Mouse (Mus musculus) MEL (cell line): ENCODE data around the gene Plekhh3. TPM values are rescaled to one million over a fixed set of nuclear protein-coding genes. Genes with fewer than 3 reads are reported as not detected.

Experiments used
- DNase-seq: peaks from one replicate; pipeline ENCODE4 v3.0.0; 2011; ENCODE audit warnings: low read depth, low spot score
- H3K27ac ChIP-seq: 2 replicates; pipeline ENCODE4 v1.5.1; 2012; ENCODE audit warnings: low read depth, mild to moderate bottlenecking, control low read depth, low read length, moderate library complexity; ENCODE audit not compliant: control insufficient read depth
- H3K27me3 ChIP-seq, 2 experiments: fragments of 150-350 bp in 1 of 2; sonication (generic) in 1 of 2; 2 replicates each; pipeline ENCODE4 v1.6.1; 2012; ENCODE audit warnings: low read length in 2 of 2, mild to moderate bottlenecking in 2 of 2, improper control_type of control experiment in 1 of 2, moderate library complexity in 1 of 2; ENCODE audit not compliant: insufficient read depth in 2 of 2, control insufficient read depth in 1 of 2
- H3K36me3 ChIP-seq, 2 experiments: 2 replicates each; pipeline ENCODE4 v1.6.1; 2012 to 2014; ENCODE audit warnings: low read length in 2 of 2, improper control_type of control experiment in 1 of 2, inconsistent platforms in 1 of 2, mild to moderate bottlenecking in 1 of 2; ENCODE audit not compliant: insufficient read depth in 2 of 2, control insufficient read depth in 1 of 2
- H3K4me1 ChIP-seq, 2 experiments: fragments of 150-350 bp in 1 of 2; sonication (generic) in 1 of 2; 2 replicates each; pipeline ENCODE4 v1.6.1; 2012; ENCODE audit warnings: low read length in 2 of 2, improper control_type of control experiment in 1 of 2, mild to moderate bottlenecking in 1 of 2; ENCODE audit not compliant: insufficient read depth in 2 of 2, control insufficient read depth in 1 of 2
- H3K4me3 ChIP-seq, 2 experiments: fragments of 150-350 bp in 1 of 2; sonication (generic) in 1 of 2; 2 replicates each; pipeline ENCODE4 v1.5.1; 2012; ENCODE audit warnings: low read depth in 2 of 2, low read length in 2 of 2, mild to moderate bottlenecking in 2 of 2, moderate library complexity in 2 of 2, control low read depth in 1 of 2, improper control_type of control experiment in 1 of 2; ENCODE audit not compliant: control insufficient read depth in 1 of 2, insufficient read depth in 1 of 2
- H3K79me2 ChIP-seq: 2 replicates; pipeline ENCODE4 v1.6.1; 2012; ENCODE audit warnings: mild to moderate bottlenecking, low read length, moderate library complexity; ENCODE audit not compliant: control insufficient read depth, poor library complexity, insufficient read depth
- H3K9ac ChIP-seq: 2 replicates; pipeline ENCODE4 v1.6.1; 2012; ENCODE audit warnings: low read depth, mild to moderate bottlenecking, control low read depth, low read length, moderate library complexity; ENCODE audit not compliant: control insufficient read depth, poor library complexity, severe bottlenecking
- H3K9me3 ChIP-seq: fragments of 150-350 bp; sonication (generic); replicated peaks from 2 replicates; pipeline ENCODE4 v1.6.1; 2012; ENCODE audit warnings: mild to moderate bottlenecking, low read length, improper control_type of control experiment, moderate library complexity; ENCODE audit not compliant: insufficient read depth
- CTCF ChIP-seq, 3 experiments: IDR thresholded peaks in 2 of 3; conservative IDR thresholded peaks in 1 of 3; 2 replicates each; pipeline ENCODE4 v1.5.1; 2011 to 2012; ENCODE audit warnings: low read length in 3 of 3, low read depth in 2 of 3, mild to moderate bottlenecking in 2 of 3, improper control_type of control experiment in 1 of 3, inconsistent platforms in 1 of 3, mixed read lengths in 1 of 3, moderate library complexity in 1 of 3; ENCODE audit not compliant: control insufficient read depth in 1 of 3, insufficient read depth in 1 of 3, poor library complexity in 1 of 3, severe bottlenecking in 1 of 3
- E2F4 ChIP-seq: IDR thresholded peaks from 2 replicates; pipeline ENCODE4 v1.6.1; 2011; ENCODE audit warnings: low read depth, low read length, improper control_type of control experiment, borderline replicate concordance
- ELF1 ChIP-seq: IDR thresholded peaks from 2 replicates; pipeline ENCODE4 v1.6.1; 2014; ENCODE audit warnings: low read depth, mild to moderate bottlenecking, inconsistent platforms, low read length, improper control_type of control experiment, moderate library complexity
- GATA1 ChIP-seq: IDR thresholded peaks from 2 replicates; pipeline ENCODE4 v1.6.1; 2011; ENCODE audit warnings: low read depth, low read length, improper control_type of control experiment
- HCFC1 ChIP-seq: IDR thresholded peaks from 2 replicates; pipeline ENCODE4 v1.6.1; 2012; ENCODE audit warnings: low read depth, mild to moderate bottlenecking, inconsistent platforms, low read length, improper control_type of control experiment, moderate library complexity
- JUND ChIP-seq: IDR thresholded peaks from 2 replicates; pipeline ENCODE4 v1.6.1; 2011; ENCODE audit warnings: low read depth, mild to moderate bottlenecking, improper control_type of control experiment, low read length
- KAT2A ChIP-seq: conservative IDR thresholded peaks from 2 replicates; pipeline ENCODE4 v1.6.1; 2012; ENCODE audit warnings: low read depth, low read length, improper control_type of control experiment, inconsistent platforms
- MAFK ChIP-seq: IDR thresholded peaks from 2 replicates; pipeline ENCODE4 v1.6.1; 2011; ENCODE audit warnings: low read depth, mild to moderate bottlenecking, low read length, improper control_type of control experiment, borderline replicate concordance
- MYB ChIP-seq: IDR thresholded peaks from 2 replicates; pipeline ENCODE4 v1.6.1; 2011; ENCODE audit warnings: mild to moderate bottlenecking, low read depth, low read length, improper control_type of control experiment
- MYC ChIP-seq: IDR thresholded peaks from 2 replicates; pipeline ENCODE4 v1.6.1; 2011; ENCODE audit warnings: low read depth, mild to moderate bottlenecking, low read length, improper control_type of control experiment, moderate library complexity
- NELFE ChIP-seq: IDR thresholded peaks from 2 replicates; pipeline ENCODE4 v1.6.1; 2011; ENCODE audit warnings: low read depth, low read length, improper control_type of control experiment
- NRF1 ChIP-seq: IDR thresholded peaks from 2 replicates; pipeline ENCODE4 v1.6.1; 2014; ENCODE audit warnings: low read depth, mild to moderate bottlenecking, inconsistent platforms, low read length, improper control_type of control experiment, moderate library complexity; ENCODE audit not compliant: poor library complexity, insufficient read depth, severe bottlenecking
- POLR2A ChIP-seq, 2 experiments: IDR thresholded peaks; 2 replicates each; pipeline ENCODE4 v1.6.1; 2011 to 2012; ENCODE audit warnings: low read length in 2 of 2, mild to moderate bottlenecking in 2 of 2, control low read depth in 1 of 2, improper control_type of control experiment in 1 of 2, low read depth in 1 of 2, moderate library complexity in 1 of 2; ENCODE audit not compliant: control insufficient read depth in 1 of 2, insufficient read depth in 1 of 2, poor library complexity in 1 of 2
- POLR2AphosphoS2 ChIP-seq: IDR thresholded peaks from 2 replicates; pipeline ENCODE4 v1.6.1; 2011; ENCODE audit warnings: low read length, improper control_type of control experiment
- POLR2AphosphoS5 ChIP-seq: IDR thresholded peaks from 2 replicates; pipeline ENCODE4 v1.6.1; 2012; ENCODE audit warnings: low read depth, borderline replicate concordance, mild to moderate bottlenecking, inconsistent platforms, low read length, moderate library complexity, mixed read lengths
- RAD21 ChIP-seq: IDR thresholded peaks from 2 replicates; pipeline ENCODE4 v1.6.1; 2011; ENCODE audit warnings: mild to moderate bottlenecking, low read depth, low read length, improper control_type of control experiment
- SIN3A ChIP-seq: IDR thresholded peaks from 2 replicates; pipeline ENCODE4 v1.6.1; 2012; ENCODE audit warnings: low read length, improper control_type of control experiment, inconsistent platforms
- SMC3 ChIP-seq: IDR thresholded peaks from 2 replicates; pipeline ENCODE4 v1.6.1; 2011; ENCODE audit warnings: low read depth, low read length, improper control_type of control experiment
- TCF12 ChIP-seq: IDR thresholded peaks from 2 replicates; pipeline ENCODE4 v1.6.1; 2014; ENCODE audit warnings: low read depth, mild to moderate bottlenecking, inconsistent platforms, low read length, improper control_type of control experiment, moderate library complexity
- UBTF ChIP-seq: IDR thresholded peaks from 2 replicates; pipeline ENCODE4 v1.6.1; 2012; ENCODE audit warnings: low read depth, mild to moderate bottlenecking, inconsistent platforms, low read length, improper control_type of control experiment, moderate library complexity, borderline replicate concordance; ENCODE audit not compliant: insufficient read depth
- USF1 ChIP-seq: IDR thresholded peaks from 2 replicates; pipeline ENCODE4 v1.6.1; 2014; ENCODE audit warnings: low read depth, mild to moderate bottlenecking, inconsistent platforms, low read length, improper control_type of control experiment, moderate library complexity
- ZC3H11A ChIP-seq: IDR thresholded peaks from 2 replicates; pipeline ENCODE4 v1.6.1; 2012; ENCODE audit warnings: low read depth, mild to moderate bottlenecking, inconsistent platforms, low read length, improper control_type of control experiment
- ZMIZ1 ChIP-seq: IDR thresholded peaks from 2 replicates; pipeline ENCODE4 v1.6.1; 2012; ENCODE audit warnings: low read depth, mild to moderate bottlenecking, inconsistent platforms, low read length, improper control_type of control experiment, moderate library complexity
- polyA plus RNA-seq, 2 experiments: library from polyadenylated mRNA; stranded (reverse) in 1 of 2; unstranded in 1 of 2; fragments of >175 nt in 1 of 2; fragments of >200 nt in 1 of 2; gene quantifications; 2 replicates each; pipeline versions ENCODE4 v1.2.1 to v1.2.4; 2012; ENCODE audit warnings: low replicate concordance in 2 of 2, low read depth in 1 of 2; ENCODE audit not compliant: insufficient read length in 2 of 2, insufficient read depth in 1 of 2, missing spikeins in 1 of 2
- total RNA-seq: library from RNA; depleted of rRNA; stranded (reverse); fragments of 300-350 nt; gene quantifications from 2 replicates; pipeline ENCODE4 v1.2.3, GENCODE M21; 2012

The Plekhh3 gene
- total and polyA plus RNA-seq, 3 experiments, result 0.81 to 1.5 TPM; not detected in 1

DNA sequence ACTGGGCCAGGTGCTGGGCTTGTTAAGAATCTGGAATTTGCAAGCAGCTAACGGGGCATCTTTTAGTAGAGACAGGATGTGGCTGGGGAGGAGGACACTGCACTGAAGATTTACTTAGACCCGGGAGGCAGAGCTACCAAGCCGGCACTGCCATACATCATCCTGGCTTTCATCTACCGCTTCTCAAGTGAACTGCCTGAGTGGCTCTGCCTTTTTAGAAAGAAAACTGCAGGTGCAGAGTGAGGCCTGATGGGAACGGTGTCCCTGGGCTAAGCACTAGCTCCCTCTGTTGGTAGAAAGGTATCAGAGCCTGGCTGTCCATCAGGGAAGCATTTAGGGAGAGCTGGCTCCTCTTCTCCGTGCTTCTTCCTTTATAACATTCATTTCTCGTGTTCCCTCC is 29.8 kb upstream of the Plekhh3 start:
- no peaks in the 10 kb centered on the region for H3K27me3 ChIP-seq
- H3K36me3 ChIP-seq, result no peaks in the 10 kb centered on the region; a peak in 1 of 4 replicates
- no peaks in the 10 kb centered on the region for H3K79me2 ChIP-seq
- H3K4me3 ChIP-seq, result no peak overlapping the region
- no peaks in the 10 kb centered on the region for H3K4me1 ChIP-seq
- DNase-seq, result peak; percentile 72
- TF ChIP-seq CTCF (IDR thresholded peaks at IDR 0.05 in 2 of 3, conservative IDR thresholded peaks at IDR 0.05 in 1 of 3; ENCODE audit: control insufficient read depth in 1 of 3, insufficient read depth in 1 of 3, low read depth in 2 of 3, low read length in 3 of 3, poor library complexity in 1 of 3, severe bottlenecking in 1 of 3) (peak; percentile 88 to 95 (median 93)), ZC3H11A (peak; percentile 53), NELFE (no peak), SMC3 (peak; percentile 88), RAD21 (peak; percentile 75), MAFK (no peak), MYC (no peak)
- H3K9me3 ChIP-seq, result no peaks in the 10 kb centered on the region
- H3K9ac ChIP-seq, result no peak overlapping the region
- no peak overlapping the region for H3K27ac ChIP-seq

- H3K27ac ChIP-seq, result no peak overlapping the region
- TF ChIP-seq GATA1, result 0 out of 2 replicates have a peak, but pooled peaks have one; percentile 19
- no peak for TF ChIP-seq HCFC1
- TF ChIP-seq, all 39 proteins: peak for 1
- Histone ChIP-seq H3K4me3 (no peak overlapping the region), H3K9me3 (no peaks in the 10 kb centered on the region), H3K27me3 (no peaks in the 10 kb centered on the region), H3K79me2 (no peaks in the 10 kb centered on the region), H3K9ac (no peak overlapping the region), H3K4me1 (no peaks in the 10 kb centered on the region), H3K36me3 (no peaks in the 10 kb centered on the region; a peak in 1 of 4 replicates)
- no peak for DNase-seq
Observed at GRCm38 (mm10) chr11:101199555-101199954, 28.4 kb upstream of the Plekhh3 start.

DNA sequence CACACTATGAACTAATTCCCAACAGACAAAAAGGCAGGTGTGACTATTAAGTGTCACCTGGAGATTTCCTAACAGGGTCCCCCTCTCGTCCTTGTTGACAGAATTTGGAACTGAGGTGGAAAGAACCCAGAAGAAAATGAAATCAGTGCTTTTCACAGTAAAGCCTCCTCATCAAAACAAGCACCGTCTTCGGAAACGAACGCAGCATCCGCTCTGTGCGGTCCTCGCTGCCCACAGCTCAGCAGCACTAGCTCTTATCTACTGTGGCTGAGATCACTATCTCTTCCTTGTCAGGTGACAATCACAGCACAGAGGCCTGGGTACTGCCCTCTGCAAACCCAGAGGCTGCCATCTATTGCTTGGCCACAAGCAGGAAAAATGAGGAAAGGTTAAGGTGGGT is 25.0 kb upstream of the Plekhh3 start:
- H3K79me2 ChIP-seq, result no peaks in the 10 kb centered on the region
- TF ChIP-seq JUND (no peak), CTCF (IDR thresholded peaks at IDR 0.05 in 2 of 3, conservative IDR thresholded peaks at IDR 0.05 in 1 of 3; ENCODE audit: control insufficient read depth in 1 of 3, insufficient read depth in 1 of 3, low read depth in 2 of 3, low read length in 3 of 3, poor library complexity in 1 of 3, severe bottlenecking in 1 of 3) (no peak), GATA1 (no peak), POLR2AphosphoS5 (no peak), TCF12 (no peak), MYB (no peak), POLR2AphosphoS2 (no peak), KAT2A (no peak), POLR2A (IDR thresholded peaks at IDR 0.05; ENCODE audit: control insufficient read depth in 1 of 2, insufficient read depth in 1 of 2, low read depth in 1 of 2, low read length in 2 of 2, poor library complexity in 1 of 2) (no peak), USF1 (no peak), NRF1 (no peak), HCFC1 (no peak), ZMIZ1 (no peak), ELF1 (no peak), SIN3A (no peak), UBTF (no peak), SMC3 (no peak), E2F4 (no peak)
- TF ChIP-seq, all 39 proteins: peak for 0
- no peak overlapping the region for H3K27ac ChIP-seq
- H3K4me1 ChIP-seq, result peaks cover 0 to 5% of the 10 kb centered on the region in 2 experiments; a peak in 2 of 4 replicates
- no peak for DNase-seq
- no peak overlapping the region for H3K9ac ChIP-seq
- H3K36me3 ChIP-seq, result peaks cover 0 to 3% of the 10 kb centered on the region in 2 experiments; a peak in 3 of 4 replicates
- H3K9me3 ChIP-seq, result no peaks in the 10 kb centered on the region
- no peaks in the 10 kb centered on the region for H3K27me3 ChIP-seq
- H3K4me3 ChIP-seq, result no peak overlapping the region
